Mouse (Mus musculus): ENCODE results near the gene Ccdc125. TPM values are rescaled to one million over a fixed set of nuclear protein-coding genes. Genes with fewer than 3 reads are reported as not detected.
"Not testable (repeated sequence)": the region's sequence is repeated elsewhere in the genome, so short reads cannot be mapped to it uniquely, and the experiment has no call there.

The Ccdc125 gene
- polyA plus RNA-seq, 1 experiment: not detected

DNA sequence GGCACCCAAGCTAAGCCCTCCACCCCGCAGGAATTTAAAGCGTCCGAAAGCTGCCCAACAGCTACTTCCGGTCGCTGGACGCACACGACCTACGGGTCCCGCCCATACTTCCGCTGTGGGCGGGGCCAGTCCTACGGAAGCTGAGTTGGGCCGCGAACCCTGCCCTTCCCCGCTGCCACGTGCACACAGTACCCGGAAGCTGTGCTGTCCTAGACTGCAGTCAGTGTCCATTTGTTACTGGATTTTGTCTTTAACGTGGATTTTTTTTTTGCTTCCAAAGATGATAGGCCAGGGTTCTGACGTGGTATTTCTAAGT, 61.3 kb downstream of the Ccdc125 start, which contains the start of gene Cdk7:
Gene Cdk7 (minus strand): TSS at position 79 of the 316 bp plus-strand sequence.
- Histone ChIP-seq H3K4me3 (replicated peaks) (peak within 1 kb of the TSS; percentile 82), H3K36me3 (ENCODE audit: control insufficient read depth) (peaks cover 35% of the 10 kb centered on the region), H3K4me1 (ENCODE audit: control insufficient read depth) (peaks cover 34% of the 10 kb centered on the region), H3K9me3 (ENCODE audit: control insufficient read depth, low read length) (no peaks in the 10 kb centered on the region), H3K27me3 (ENCODE audit: control insufficient read depth) (no peaks in the 10 kb centered on the region)
- no peak for TF ChIP-seq GATA1 (IDR thresholded peaks at IDR 0.05; ENCODE audit: low read length)
- TF ChIP-seq TAL1 (IDR thresholded peaks at IDR 0.05; ENCODE audit: low read length): no peak

DNA sequence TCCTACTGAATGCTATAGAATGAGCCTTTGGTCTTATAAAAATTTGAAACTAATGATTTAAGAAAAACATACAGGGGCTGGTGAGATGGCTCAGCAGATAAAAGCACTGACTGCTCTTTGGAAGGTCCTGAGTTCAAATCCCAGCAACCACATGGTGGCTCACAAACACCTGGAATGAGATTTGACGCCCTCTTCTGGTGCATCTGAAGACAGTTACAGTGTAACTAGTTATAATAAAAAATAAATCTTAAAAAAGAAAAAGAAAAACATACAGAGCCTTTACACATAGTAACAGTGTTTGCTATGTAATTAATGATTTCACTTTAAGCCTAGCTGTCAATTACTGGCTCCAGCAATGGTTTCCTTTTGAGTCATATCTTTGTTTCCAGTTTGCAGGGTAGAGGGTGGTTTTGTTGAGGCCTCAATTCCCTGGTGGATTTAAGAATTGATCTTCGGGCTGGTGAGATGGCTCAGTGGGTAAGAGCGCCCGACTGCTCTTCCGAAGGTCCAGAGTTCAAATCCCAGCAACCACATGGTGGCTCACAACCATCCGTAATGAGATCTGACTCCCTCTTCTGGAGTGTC, 62.0 kb downstream of the Ccdc125 start:
- Histone ChIP-seq H3K4me1 (ENCODE audit: control insufficient read depth) (peaks cover 31% of the 10 kb centered on the region), H3K36me3 (ENCODE audit: control insufficient read depth) (peaks cover 36% of the 10 kb centered on the region)
- H3K27me3 ChIP-seq (ENCODE audit: control insufficient read depth); H3K9me3 ChIP-seq (ENCODE audit: control insufficient read depth, low read length); H3K4me3 ChIP-seq (replicated peaks): not testable (repeated sequence)

DNA sequence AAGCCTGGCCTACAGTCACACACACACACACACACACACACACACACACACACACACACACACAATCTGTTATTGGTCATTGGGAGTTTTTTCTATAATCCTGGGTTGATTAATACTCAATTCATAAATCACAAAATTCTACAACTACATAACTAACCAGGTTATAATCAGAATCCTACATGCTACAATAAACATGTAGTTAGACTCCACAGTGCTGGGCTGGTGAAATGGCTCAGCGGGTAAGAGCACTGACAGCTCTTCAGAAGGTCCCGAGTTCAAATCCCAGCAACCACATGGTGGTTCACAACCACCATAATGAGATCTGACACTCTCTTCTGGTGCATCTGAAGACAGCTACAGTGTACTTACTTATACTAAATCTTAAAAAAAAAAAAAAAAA, 63.2 kb downstream of the Ccdc125 start:
- Histone ChIP-seq H3K36me3 (ENCODE audit: control insufficient read depth) (peaks cover 34% of the 10 kb centered on the region), H3K9me3 (ENCODE audit: control insufficient read depth, low read length) (no peaks in the 10 kb centered on the region), H3K4me3 (replicated peaks) (no peak overlapping the region), H3K4me1 (ENCODE audit: control insufficient read depth) (peaks cover 30% of the 10 kb centered on the region), H3K27me3 (ENCODE audit: control insufficient read depth) (no peaks in the 10 kb centered on the region)
- TF ChIP-seq GATA1 (IDR thresholded peaks at IDR 0.05; ENCODE audit: low read length): no peak
- TF ChIP-seq TAL1 (IDR thresholded peaks at IDR 0.05; ENCODE audit: low read length): no peak

DNA sequence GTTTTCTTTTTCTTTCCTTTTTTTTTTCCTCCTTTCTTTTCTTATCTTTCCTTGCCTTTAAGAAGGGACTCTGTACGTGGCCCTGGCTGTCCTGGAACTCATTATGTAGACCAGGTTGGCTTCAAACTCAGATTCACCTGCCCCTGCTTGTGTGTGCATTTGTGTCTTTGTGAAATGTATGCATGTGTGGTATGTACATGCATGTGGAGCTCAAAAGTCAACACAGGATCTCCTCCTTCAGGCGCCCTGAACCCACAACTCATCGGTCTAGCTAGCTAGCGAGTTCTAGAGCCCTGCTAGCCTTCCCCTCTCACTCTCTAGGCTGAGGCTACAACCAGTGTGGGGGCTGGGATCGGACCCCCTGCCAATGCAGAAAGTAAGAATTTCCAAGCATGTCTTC, 73.3 kb downstream of the Ccdc125 start:
- Histone ChIP-seq H3K4me1 (ENCODE audit: control insufficient read depth) (peaks cover 68% of the 10 kb centered on the region), H3K9me3 (ENCODE audit: control insufficient read depth, low read length) (no peaks in the 10 kb centered on the region), H3K36me3 (ENCODE audit: control insufficient read depth) (peaks cover 39% of the 10 kb centered on the region), H3K4me3 (replicated peaks) (peak overlapping the region; percentile 96), H3K27me3 (ENCODE audit: control insufficient read depth) (no peaks in the 10 kb centered on the region)
- no peak for TF ChIP-seq TAL1 (IDR thresholded peaks at IDR 0.05; ENCODE audit: low read length)
- no peak for TF ChIP-seq GATA1 (IDR thresholded peaks at IDR 0.05; ENCODE audit: low read length)

DNA sequence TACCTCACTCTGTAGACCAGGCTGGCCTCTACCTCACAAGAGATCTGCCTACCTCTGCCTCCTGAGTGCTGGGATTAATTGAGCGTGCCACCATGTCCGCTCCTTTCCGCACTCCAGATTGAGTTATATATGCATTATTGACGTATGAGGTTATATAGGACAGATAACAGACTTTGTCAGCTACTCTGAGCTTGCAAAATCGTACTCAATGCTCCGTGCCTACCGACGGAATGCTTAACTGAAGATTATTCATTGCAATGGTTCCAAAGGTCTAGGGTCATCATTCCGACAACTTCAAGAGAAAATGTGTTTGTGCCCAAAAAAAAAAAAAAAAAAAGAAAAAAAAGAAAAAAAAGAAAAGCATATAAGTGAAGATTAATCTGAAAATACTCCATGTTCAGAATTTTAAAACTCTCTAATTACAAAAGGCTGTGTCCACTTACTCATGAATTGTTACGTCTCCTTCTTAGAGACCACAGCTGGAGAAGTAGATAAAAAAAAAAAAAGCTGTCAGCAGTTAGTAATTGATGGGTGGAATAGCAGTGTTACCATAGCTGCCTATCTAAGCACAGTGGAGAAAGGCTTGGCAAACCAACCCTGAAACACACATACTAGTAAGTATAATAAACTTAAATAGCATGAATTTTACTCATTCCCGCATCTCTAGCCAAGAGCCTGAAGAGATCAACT, 74.0 kb downstream of the Ccdc125 start:
- H3K36me3 ChIP-seq (ENCODE audit: control insufficient read depth): peaks cover 32% of the 10 kb centered on the region
- no peaks in the 10 kb centered on the region for H3K9me3 ChIP-seq (ENCODE audit: control insufficient read depth, low read length)
- no peaks in the 10 kb centered on the region for H3K27me3 ChIP-seq (ENCODE audit: control insufficient read depth)
- peaks cover 70% of the 10 kb centered on the region for H3K4me1 ChIP-seq (ENCODE audit: control insufficient read depth)
- H3K4me3 ChIP-seq (replicated peaks): peak overlapping the region; percentile 96
- TF ChIP-seq TAL1 (IDR thresholded peaks at IDR 0.05; ENCODE audit: low read length) (peak; percentile 47; the same call in 1 of the 3 replicates), GATA1 (IDR thresholded peaks at IDR 0.05; ENCODE audit: low read length) (no peak)

DNA sequence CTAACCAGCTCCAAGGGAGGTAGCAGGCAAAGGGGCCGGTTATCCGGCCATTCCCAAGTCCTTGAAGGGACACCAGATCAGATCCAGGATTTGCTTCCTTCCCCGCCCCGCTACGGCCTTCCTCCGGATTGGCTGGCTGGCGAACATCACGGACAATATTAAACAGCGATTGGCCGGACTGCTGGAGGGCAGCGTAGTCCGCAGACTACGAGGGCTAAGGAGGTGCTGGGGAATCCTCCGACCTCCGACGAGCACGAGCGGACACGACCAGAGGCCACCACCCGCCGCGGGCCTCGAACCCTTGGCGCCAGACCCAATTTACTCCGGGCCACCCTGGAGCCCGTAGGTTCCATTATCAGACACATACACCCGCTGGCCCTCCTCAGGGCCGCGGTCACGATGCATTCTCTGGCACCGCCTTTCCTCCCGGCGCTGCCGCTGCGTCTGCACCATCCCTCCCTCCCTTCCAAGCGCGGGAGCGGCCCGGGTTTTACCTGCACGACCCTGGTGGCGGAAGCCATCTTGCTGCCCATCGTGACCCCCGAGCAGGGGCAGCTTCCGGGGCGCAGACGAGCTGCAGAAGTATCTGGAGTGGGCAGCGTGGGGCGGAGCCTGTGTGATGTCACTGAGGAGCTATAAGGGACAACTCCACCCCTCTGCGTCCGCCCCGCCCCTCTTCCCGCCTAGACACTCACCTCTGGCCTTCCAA, 74.7 kb downstream of the Ccdc125 start, which contains the start of gene Mrps36:
Gene Mrps36 (minus strand): TSS at position 624 of the 709 bp plus-strand sequence.
- Histone ChIP-seq H3K4me3 (replicated peaks) (peak within 1 kb of the TSS; percentile 96), H3K9me3 (ENCODE audit: control insufficient read depth, low read length) (no peaks in the 10 kb centered on the region), H3K27me3 (ENCODE audit: control insufficient read depth) (no peaks in the 10 kb centered on the region), H3K36me3 (ENCODE audit: control insufficient read depth) (peaks cover 26% of the 10 kb centered on the region), H3K4me1 (ENCODE audit: control insufficient read depth) (peaks cover 74% of the 10 kb centered on the region)
- TF ChIP-seq GATA1 (IDR thresholded peaks at IDR 0.05; ENCODE audit: low read length) (no peak; the same call in 1 of the 2 replicates), TAL1 (IDR thresholded peaks at IDR 0.05; ENCODE audit: low read length) (peak; percentile 47; the same call in 2 of the 3 replicates)

DNA sequence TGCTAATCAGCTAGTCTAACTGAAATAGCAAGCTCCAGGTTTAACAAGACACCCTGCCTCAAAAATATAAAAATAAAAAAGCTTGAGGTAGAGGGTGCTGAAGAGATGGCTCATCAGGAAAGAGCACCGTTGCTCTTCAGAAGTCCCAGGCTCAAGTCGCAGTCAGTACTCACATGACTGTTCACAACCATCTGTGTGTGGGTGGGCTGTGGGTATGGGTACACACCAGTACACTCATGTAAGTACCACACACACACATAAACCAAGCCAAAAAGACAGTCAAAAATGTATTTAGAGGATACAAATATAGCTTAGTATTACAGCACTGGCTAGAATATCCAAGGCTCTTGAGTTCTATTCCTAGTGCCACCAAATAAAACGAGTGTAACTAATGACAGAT, 76.6 kb downstream of the Ccdc125 start:
- H3K4me3 ChIP-seq (replicated peaks): no peak overlapping the region
- no peaks in the 10 kb centered on the region for H3K27me3 ChIP-seq (ENCODE audit: control insufficient read depth)
- no peaks in the 10 kb centered on the region for H3K9me3 ChIP-seq (ENCODE audit: control insufficient read depth, low read length)
- H3K36me3 ChIP-seq (ENCODE audit: control insufficient read depth): peaks cover 9% of the 10 kb centered on the region
- TF ChIP-seq GATA1 (IDR thresholded peaks at IDR 0.05; ENCODE audit: low read length): no peak
- TF ChIP-seq TAL1 (IDR thresholded peaks at IDR 0.05; ENCODE audit: low read length): no peak
- H3K4me1 ChIP-seq (ENCODE audit: control insufficient read depth): peaks cover 83% of the 10 kb centered on the region

Other genes with a start within 250 kb of the Ccdc125 start
- gene Naip1, start 216.8 kb upstream of the Ccdc125 start, polyA plus RNA-seq (2012): 0.01 TPM in 1 of 2 replicates, not detected in the other
- 0.46 and 1.3 TPM in 2 replicates for gene Gtf2h2, start 177.1 kb upstream of the Ccdc125 start, polyA plus RNA-seq (2012)
- gene Ocln, start 117.0 kb upstream of the Ccdc125 start, polyA plus RNA-seq (2012): not detected in 2 replicates
- not detected in 2 replicates for gene Marveld2, start 52.7 kb upstream of the Ccdc125 start, polyA plus RNA-seq (2012)
- 1.3 and 2.1 TPM in 2 replicates for gene Ak6, start 18.7 kb upstream of the Ccdc125 start, polyA plus RNA-seq (2012)
- 1.4 TPM in 2 replicates for gene Rad17, start 18.7 kb upstream of the Ccdc125 start, polyA plus RNA-seq (2012)
- gene Taf9, start 18.1 kb upstream of the Ccdc125 start, polyA plus RNA-seq (2012): 1.3 and 2.1 TPM in 2 replicates
- gene Cdk7, start 61.2 kb downstream of the Ccdc125 start, polyA plus RNA-seq (2012): 0.42 and 0.98 TPM in 2 replicates
- gene Mrps36, start 74.9 kb downstream of the Ccdc125 start, polyA plus RNA-seq (2012): 19.3 and 24.9 TPM in 2 replicates
- gene Cenph, start 106.2 kb downstream of the Ccdc125 start, polyA plus RNA-seq (2012): 4.0 and 4.3 TPM in 2 replicates
- gene Ccnb1, start 116.9 kb downstream of the Ccdc125 start, polyA plus RNA-seq (2012): 0.67 and 1.6 TPM in 2 replicates
- 0.15 TPM in 2 replicates for gene Slc30a5, start 163.7 kb downstream of the Ccdc125 start, polyA plus RNA-seq (2012)